Mouse (Mus musculus) spleen, postnatal 36 days (tissue): ENCODE data around the gene Vasp.

Experiments used
- DNase-seq, 2 experiments: peaks; one replicate each; pipeline ENCODE4 v3.0.0; 2022; ENCODE audit warnings: low spot score in 2 of 2, mixed read lengths in 1 of 2

Vasp gene

DNA sequence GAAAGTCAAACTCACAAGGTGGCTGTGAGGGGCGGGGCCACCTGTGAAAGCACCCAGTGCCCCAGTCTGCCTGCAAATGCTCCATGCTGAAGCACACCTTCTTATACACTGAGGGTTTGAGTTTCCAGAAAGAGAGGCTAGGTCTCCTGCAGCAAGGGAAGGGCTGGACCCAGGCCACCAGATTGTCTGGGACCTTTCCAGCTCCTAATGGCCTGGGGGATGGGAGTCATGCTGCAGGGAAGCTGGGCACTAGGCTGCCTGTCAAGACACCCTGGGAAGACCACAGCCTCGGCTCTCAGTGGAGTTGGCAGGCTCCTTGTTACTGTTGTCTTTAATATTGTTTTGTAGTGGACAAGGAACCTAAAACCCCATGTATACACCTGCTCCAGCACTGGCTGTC lies 35.2 kb downstream of the Vasp start:
- no peak for DNase-seq

DNA sequence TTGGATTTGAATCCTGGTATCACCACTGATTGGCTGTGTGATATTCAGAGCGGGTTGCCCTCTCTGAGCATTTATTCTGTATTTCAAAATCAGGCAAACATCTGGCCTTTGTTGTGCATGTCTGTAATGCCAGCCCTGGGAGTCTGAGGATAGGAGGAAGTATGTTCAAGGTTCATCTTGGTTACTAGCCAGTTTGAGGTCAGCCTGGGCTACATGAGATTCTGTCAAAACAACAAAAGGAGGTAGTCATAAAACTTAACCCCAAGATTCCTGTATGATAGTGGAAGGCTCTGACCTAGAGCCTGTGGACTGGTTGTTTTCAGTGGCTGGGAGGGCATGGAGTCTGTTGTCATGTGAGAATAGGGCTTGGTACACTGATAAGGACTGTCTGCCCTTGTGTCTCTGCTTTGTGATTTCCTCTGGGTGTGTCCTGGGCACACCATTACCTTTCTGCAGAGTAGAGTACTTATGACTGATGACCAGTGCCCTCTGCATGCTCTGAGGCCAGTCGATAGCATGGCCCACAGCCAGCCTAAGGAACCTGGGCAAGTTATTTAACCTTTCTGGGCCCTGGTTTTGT lies 36.4 kb downstream of the Vasp start:
- no peak for DNase-seq

DNA sequence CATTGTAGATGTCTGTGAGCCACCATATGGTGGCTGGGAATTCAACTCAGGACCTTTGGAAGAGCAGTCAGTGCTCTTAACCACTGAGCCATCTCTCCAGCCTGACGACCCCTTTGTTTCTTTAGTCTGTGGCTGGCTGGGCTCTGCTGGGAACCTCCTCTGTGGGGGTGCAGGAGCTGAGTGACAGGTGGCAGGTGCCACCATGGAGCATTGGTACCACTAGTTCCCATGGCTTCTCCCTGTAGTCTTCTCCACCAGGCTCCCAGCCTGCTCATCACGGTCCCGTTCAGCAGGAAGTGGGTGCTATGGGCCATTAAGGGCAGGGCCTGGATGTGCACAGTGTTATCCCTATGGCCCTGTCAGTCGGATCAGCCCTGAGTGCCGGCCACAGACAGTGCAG lies 37.0 kb downstream of the Vasp start:
- no peak for DNase-seq

DNA sequence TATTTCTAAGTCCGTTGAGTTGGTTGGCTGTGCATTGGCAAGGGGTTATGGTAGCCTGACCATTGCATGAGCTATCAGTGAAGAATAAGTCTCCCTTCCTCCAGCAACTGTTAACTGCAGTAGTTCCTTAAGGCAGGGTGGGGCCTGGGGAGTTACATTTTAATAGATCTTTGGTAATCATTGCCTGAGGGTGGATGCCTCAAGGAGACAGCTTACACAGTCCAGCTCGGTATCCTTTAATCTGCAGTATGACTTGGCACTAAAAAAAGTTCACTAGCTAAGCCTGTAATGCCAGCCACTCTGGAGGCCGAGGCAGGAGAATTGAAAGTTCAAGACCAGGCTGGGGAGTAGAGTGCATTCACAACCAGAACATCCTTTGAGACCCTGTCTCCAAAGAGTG lies 39.8 kb downstream of the Vasp start:
- no peak for DNase-seq

DNA sequence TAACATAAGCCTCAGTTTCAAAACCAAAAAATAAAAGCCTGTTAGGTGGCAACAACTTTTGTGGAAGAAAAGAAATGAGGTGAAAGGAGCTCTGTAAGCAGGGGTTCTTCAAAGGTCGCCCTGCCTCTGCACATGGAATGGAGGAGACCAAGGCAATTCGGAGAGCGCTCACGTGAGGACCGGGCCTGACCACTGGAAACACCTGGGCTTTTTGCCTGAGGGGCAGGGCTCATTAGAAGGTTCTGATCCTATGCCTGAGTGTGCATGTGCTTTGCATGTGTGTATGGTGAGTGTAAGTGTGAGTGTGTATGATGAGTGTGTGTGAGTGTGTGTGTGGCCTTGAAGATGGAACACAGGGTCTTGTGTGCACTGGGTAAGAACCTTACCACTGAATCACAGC lies 40.7 kb downstream of the Vasp start:
- no peak for DNase-seq

DNA sequence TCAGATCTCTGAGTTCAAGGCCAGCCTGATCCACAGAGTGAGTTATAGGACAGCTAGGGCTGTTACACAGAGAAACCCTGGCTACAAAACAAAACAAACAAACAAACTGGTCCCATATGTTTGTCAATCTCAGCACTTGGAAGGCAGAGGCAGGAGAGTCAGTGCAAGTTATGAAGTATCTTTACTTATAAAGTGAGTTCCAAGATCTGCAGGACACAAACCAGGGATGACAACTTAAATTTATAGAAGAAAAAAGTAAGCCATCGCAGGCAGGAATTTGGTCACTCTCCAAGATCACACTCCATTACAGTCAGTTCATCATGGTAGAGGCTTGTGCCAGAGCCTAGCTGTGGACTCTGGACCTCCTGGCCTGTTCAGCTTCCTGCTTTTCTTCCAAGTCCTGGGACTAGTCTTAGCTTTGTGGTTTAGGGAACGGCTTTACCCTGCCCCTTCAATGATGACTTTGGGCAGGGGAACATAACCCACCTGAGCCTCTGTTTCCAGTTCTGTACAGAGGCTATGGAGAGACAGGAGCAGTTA lies 41.5 kb downstream of the Vasp start:
- no peak for DNase-seq

DNA sequence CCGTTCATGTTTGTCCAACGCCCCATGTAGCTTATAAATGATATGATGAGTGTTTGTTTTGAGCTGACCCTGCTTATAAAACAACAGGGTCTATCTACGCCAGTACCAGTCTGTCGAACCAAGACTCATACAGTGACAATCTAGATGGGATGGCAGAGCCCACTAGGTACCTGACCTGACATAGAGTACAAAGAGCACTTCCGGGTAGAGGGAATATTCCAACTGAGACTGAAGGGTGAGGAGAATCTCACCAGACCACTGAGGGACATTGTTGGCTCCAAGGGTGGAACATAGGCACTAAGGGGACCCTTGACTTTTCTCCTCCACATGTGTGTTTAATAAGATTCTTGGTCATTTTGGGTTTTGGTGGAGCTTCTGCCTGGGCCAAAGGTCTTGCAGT lies 42.2 kb downstream of the Vasp start:
- no peak for DNase-seq

DNA sequence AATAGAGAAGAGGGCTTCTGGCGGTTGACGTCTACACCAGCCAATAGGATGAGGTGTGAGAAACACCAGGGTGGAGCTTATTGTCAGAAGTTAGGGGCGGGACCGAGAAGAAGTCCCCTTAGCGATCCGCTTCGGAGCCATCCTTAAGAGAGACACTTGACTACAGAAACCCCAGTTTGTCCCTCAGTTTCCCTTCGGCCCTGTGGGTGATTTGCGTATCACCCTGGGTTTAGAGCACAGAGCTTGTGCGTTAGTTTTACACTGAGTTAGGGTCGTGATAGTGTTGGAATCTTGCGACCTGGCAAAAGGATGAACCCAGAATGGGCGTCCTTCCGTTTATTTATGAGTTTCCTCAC lies 42.8 kb downstream of the Vasp start:
- no peak for DNase-seq

DNA sequence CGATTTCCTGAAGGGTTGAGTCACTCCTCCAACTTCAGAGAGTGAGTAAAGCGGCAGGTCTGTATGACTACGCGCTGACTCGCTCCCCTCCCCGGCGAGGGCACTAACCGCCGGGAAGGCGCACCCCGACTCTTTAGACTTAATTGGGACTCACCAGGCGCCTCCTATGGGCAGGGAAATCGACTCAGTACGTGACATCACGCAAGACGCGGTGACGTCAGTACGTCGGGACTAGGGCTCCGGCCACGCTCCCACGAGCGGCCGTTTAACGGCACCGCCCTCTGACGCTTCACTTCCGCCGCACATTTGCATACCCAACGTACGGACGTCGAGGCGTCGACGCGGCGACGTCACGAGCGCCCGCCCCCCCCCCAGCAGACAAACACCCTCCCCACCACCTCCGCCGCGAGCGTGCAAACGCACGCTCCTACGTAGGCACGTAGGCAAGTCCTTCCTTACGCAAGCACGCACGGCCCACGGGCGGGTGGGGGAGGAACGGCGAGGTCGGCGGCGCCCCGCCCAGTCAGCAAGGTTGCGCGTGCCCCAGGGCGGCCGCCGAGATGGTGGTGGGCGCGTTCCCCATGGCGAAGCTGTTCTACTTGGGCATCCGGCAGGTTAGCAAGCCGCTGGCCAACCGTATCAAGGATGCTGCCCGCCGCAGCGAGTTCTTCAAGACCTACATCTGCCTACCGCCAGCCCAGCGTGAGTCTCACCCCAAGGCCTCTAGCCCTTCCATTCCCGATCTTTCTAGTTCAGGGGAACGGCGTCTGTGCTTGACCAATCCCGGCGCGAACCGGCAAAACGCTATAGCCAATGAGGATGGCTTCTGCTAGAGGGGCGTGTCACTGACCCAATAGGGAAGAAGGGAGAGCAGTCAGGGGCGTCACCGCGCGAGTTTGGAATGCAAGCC lies 43.5 kb downstream of the Vasp start, which contains the start of gene Opa3:
Opa3 (plus strand) TSS at position 452 of the 910 bp plus-strand sequence.
- DNase-seq, result peak; percentile 99

DNA sequence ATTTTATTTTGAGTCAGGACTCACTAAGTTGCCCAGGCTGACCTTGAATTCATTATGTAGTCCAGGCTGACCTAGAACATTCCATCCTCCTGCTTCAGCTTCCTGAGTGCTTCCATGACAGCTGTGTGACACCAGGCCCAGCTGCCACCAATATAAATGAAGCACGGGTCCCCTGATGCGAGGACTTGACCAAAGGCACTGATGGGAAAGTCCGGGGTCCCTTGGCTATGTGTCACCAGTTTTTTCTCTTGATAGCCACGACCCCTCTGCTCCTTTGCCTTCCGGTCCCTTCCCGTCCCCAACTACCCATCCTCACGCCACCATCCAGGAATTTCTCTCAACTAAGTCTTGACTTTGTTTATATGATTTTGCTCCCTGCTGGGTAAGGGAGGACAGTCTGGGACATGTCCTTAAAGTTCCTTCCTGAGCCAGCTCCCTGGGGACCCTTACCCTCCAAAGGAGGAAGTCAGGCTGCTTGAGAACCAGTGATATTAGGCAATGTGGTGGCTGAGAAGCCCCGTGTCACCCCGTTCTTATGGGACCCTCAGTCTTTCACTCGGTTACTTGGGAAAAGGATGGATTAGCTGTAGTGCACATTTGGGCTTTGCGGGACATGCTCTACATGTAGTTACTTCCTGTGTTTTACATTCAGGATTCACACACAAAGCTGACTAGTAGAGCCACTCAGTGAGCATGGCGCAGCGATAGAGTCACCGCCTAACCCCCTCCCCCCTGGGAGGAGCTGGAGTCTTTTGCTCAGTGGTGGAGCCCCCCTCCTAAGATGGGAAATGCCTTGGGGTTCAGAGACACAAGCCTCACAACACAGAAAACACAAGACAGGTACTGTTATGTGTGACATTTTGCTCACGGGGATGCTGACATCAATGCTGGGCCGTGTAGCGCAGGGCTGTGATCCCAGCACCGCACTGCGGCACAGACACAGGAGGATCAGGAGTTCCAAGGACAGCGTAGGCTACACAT lies 44.5 kb downstream of the Vasp start:
- peak in 1 of 2 experiments; percentile 49 for DNase-seq

DNA sequence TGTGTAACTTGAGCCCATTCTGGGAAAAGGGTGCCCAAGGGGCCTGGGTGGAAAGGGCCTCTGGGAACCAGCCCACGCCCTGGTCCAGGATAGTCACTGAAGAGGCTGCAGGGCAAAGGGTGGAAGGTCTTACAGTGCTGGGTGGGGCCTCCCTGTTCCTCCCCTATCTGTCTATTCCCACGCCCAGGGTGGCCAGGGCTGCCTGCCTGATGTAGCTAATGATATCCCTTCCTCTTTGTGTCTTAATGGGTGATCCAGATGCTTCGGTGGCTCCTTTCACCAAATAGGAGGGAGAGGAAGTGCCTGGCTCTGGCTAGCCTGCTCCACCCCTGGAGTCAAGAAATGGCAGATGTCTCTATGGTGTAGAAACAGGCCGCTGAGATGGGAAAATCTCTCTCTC lies 46.7 kb downstream of the Vasp start:
- no peak for DNase-seq

DNA sequence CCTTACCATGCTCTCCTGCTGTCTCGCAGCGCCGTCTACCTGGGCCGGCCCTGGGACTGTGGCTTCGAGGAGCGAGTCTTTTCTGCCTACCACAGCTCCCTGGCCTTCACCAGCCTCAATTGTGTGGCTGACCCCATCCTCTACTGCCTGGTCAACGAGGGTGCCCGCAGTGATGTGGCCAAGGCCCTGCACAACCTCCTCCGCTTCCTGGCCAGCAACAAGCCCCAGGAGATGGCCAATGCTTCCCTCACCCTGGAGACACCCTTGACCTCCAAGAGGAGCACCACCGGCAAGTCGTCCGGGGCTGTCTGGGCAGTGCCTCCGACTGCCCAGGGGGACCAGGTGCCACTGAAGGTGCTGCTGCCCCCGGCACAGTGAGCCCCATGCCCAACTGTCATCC lies 48.7 kb downstream of the Vasp start:
- DNase-seq, result no peak

DNA sequence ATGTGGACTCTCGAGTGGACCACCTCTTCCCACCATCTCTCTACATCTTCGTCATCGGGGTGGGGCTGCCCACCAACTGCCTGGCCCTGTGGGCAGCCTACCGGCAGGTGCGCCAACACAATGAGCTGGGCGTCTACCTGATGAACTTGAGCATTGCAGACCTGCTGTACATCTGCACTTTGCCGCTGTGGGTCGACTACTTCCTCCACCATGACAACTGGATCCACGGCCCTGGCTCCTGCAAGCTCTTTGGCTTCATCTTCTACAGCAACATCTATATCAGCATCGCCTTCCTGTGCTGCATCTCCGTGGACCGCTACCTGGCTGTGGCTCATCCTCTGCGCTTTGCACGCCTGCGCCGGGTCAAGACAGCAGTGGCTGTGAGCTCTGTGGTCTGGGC lies 49.4 kb downstream of the Vasp start:
- DNase-seq, result no peak

DNA sequence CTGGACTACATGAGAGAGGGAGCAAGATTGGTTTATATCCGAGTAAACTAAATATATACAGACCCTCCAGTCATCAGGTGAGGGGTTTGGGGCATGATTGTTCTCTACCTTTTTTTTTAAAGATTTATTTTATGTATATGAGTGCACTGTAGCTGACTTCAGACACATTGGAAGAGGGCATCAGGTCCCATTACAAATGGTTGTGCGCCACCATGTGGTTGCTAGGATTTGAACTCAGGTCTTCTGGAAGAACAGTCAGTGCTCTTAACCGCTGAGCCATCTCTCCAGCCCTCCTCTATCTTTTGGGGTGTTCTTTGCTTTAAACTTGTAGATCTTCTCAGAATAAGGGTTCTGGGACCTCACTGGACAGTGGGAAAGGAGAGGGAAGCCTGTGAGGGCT lies 51.6 kb downstream of the Vasp start:
- no peak for DNase-seq

DNA sequence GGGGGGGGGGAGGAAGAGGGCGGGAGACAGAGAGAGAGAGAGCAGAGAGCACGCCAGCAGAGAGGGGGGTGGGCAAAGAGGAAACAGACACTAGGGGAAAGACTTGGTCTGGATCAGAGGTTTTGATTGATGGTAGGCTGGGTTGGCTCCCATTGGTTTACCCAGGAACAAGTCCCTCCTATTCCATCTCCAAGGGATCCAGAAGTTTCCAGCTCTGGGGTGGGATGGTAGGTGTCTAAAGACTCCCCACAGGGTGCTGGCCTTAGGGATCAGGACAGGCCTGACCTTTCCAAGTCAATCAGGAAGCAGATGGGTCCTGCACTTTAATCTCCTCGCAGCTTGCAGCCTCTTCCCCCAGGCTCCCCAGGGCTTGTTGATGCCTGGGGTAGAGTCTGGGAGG lies 53.7 kb downstream of the Vasp start:
- DNase-seq, result no peak

DNA sequence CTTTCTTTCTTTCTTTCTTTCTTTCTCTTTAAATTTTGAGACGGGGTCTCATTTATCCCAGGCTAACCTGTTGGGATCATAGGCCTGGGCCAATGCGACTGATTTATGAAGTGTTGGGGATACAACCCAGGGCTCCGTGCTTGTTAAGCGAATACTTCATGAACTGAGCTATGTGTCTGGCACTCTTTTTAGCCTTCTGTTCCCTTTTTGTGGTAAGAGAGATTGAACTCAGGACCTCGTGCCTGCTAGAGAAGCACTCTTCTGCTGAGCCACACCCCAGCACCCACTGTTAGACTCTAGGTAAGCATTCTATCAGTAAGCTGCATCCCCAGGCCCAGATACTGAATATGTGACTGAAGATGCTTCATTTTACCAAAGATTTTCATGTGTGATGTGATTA lies 54.1 kb downstream of the Vasp start:
- DNase-seq, result no peak

DNA sequence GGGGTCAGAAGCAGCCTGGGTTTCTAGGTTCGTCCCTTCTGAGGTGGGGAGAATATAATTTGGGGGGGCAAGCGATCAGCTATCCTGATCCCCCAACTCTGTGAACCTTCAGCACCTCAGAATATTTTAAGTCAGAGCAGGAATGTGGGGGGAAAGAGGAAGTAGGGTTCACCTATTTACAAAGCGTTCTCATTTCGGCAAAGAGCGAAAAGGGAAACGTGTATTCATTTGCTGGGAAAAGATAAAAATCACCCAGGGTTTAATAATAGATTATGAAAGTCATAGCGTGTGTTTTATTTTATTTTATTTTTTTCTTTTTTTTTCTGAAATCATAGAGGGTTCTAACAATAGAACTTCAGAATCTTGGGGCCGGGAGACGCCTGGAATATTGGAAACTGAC lies 56.7 kb downstream of the Vasp start:
- DNase-seq, result no peak

DNA sequence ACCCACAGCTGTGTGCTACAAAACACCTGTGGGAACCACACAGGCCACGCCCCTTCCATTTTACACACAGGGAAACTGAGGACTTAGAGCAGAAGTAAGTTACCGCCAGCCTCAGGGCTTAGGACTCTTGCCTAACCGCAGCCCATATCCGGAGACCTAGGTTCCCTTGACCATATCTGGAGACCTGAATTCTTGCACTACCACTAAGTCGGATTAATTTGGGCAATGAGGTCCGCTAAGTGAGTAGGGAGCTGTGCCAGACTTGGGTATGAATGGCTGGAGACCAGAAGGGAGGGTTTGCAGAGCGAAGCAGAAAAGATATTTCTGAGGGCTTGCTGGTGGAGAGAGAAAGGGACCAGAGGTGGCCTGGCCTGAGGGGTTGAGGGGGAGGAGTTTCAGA lies 57.2 kb downstream of the Vasp start:
- DNase-seq, result no peak

DNA sequence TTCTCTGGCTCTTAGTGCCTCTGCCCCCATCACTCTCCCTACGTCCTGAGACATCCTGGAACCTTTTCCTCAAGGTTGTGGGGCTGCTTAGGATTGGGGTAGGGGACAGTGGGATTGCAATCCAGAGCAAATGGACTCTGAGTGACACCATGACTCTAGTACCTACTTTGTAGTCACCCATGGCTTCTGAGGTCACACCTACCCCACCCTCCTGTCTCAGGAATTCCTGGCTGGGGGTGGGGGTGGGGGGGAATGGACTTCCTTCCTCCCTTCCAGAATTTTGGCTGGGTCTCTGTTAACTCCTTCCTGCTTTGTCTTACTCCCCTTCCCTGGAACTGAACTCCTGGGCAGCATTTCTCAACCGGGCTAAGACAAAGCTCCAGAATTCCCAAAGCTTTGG lies 58.2 kb downstream of the Vasp start:
- no peak for DNase-seq

DNA sequence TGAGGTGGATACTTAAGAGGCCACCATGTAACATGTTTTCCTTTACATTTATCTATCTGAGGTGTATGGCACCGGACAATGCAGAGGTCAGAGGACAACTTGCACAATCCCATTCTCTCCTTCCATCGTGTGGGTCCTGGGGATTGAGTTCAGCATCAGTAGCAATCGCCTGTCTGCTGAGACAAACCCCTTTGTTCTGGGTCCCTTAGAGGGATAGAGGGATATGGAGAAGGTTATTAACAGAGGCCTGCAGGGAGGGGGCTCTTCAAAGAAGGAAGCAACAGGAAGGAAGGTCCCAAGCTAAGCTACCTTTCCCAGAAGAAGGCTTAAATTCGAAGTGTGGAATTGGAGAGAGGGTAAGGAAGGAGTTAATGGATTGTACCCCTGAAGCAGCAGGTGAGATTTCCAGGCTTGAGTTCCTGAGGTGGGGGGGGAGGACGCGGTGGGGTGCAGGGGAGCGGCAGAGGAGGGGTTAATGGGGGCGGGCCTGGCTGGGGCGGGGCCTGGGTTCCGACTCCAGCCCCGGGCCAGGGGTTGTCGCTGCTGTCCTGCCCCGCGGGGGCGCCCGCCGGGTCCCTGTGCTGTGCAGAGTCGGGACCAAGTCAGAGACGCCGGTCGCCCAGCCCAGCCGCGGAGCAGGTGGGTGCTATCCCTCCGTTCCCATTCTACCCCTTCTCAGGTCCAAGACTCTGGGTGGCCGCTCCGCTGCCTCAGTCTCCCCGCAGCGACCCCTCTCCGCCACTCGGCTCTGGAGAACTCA lies 59.4 kb downstream of the Vasp start, which contains the start of gene Gpr4:
Gpr4 (plus strand) TSS at position 543 of the 760 bp plus-strand sequence.
- no peak for DNase-seq

DNA sequence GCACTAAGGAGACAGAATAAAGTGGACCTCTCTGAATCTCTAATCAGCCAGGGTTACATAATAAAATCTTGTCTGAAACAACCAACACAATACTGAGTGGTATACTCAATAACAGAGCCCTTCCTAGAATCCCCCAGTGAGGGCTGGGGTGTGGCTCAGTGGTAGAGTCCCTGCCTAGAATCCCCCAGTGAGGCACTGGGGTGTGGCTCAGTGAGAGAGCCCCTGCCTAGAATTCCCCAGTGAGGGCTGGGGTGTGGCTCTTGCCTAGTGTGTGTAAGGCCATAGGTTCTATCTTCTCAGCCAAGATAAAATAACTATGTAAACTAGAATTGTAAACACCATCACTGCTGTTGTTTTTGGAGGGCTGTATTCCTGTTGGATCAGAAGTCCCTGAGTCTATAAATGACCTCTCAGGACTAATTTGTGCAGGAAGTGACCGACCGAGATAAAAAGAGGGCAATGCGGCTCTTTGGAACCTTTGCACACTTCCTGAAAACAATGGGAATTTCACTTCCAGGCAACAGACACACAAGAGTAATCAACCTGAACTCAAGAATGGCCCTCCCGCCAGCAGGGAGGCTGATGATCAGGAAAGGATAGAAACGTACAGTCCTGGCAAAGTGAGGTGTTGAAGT lies 60.5 kb downstream of the Vasp start:
- no peak for DNase-seq
